Mouse (Mus musculus) embryonic facial prominence, embryonic 12.5 days (tissue): ENCODE measurements around the gene Tmem127. TPM values are rescaled to one million over a fixed set of nuclear protein-coding genes. Genes with fewer than 3 reads are reported as not detected.

Experiments
- ATAC-seq: fragments of 200-750 bp; cut with Nextera tagmentation; 2 replicates; pipeline ENCODE4 v1.8.0; 2017; ENCODE audit not compliant: insufficient number of reproducible peaks, insufficient read depth, low FRiP score, low TSS enrichment
- H3K27ac ChIP-seq: fragments of 300-500 bp; sonication (generic); 2 replicates; pipeline ENCODE4 v1.5.1; 2016; ENCODE audit warnings: mild to moderate bottlenecking
- H3K27me3 ChIP-seq: fragments of 300-500 bp; sonication (generic); 2 replicates; pipeline ENCODE4 v1.6.1; 2016; ENCODE audit warnings: mild to moderate bottlenecking, moderate library complexity
- H3K36me3 ChIP-seq: fragments of 300-500 bp; sonication (generic); 2 replicates; pipeline ENCODE4 v1.6.1; 2016; ENCODE audit warnings: mild to moderate bottlenecking
- H3K4me1 ChIP-seq: fragments of 300-500 bp; sonication (generic); 2 replicates; pipeline ENCODE4 v1.6.1; 2016
- H3K4me2 ChIP-seq: fragments of 300-500 bp; sonication (generic); replicated peaks from 2 replicates; pipeline ENCODE4 v1.6.1; 2016; ENCODE audit warnings: mild to moderate bottlenecking, moderate library complexity
- H3K4me3 ChIP-seq: fragments of 300-500 bp; sonication (generic); 2 replicates; pipeline ENCODE4 v1.5.1; 2016; ENCODE audit warnings: mild to moderate bottlenecking
- H3K9ac ChIP-seq: fragments of 300-500 bp; sonication (generic); 2 replicates; pipeline ENCODE4 v1.6.1; 2016; ENCODE audit warnings: mild to moderate bottlenecking, moderate library complexity
- H3K9me3 ChIP-seq: fragments of 300-500 bp; sonication (generic); 2 replicates; pipeline ENCODE4 v1.6.1; 2016; ENCODE audit warnings: mild to moderate bottlenecking, moderate library complexity
- WGBS: fragments of 180-500 bp; shearing (Covaris S2); methylation state at CpG from one replicate; pipeline ENCODE4 v1.1.7; 2016; 5-methylcytosine and 5-hydroxymethylcytosine counted together
- polyA plus RNA-seq: library from polyadenylated mRNA; unstranded; fragments of >200 nt; fragmentation: Nextera tagmentation; extraction: Ambion mirVana; gene quantifications from 2 replicates; pipeline ENCODE4 v1.2.1, GENCODE M21; 2016

Gene Tmem127
- polyA plus RNA-seq, 1 experiment from 2014 or later: 31.3 TPM

- H3K4me1 ChIP-seq: peaks cover 17% of the 10 kb centered on the region
- peaks cover 33% of the 10 kb centered on the region; the same call in 1 of the 2 replicates for H3K36me3 ChIP-seq
- H3K4me2 ChIP-seq: peak overlapping the region; percentile 97
- 1% methylated on average over 39 of the region's 39 CpGs for WGBS
- H3K4me3 ChIP-seq: peak overlapping the region; percentile 97
- no peaks in the 10 kb centered on the region for H3K27me3 ChIP-seq
- peak overlapping the region; percentile 41; the same call in 1 of the 2 replicates for H3K27ac ChIP-seq
- ATAC-seq: peak; percentile 66
- no peaks in the 10 kb centered on the region for H3K9me3 ChIP-seq
- H3K9ac ChIP-seq: peak overlapping the region; percentile 89
Observed at GRCm38 (mm10) chr2:127248334-127249004, 761 bp downstream of the Tmem127 start.

GRCm38 (mm10) chr2:127250291-127251008 is 2.7 kb downstream of the Tmem127 start:
- no peak for ATAC-seq
- Histone ChIP-seq H3K27me3 (no peaks in the 10 kb centered on the region), H3K4me1 (peaks cover 17% of the 10 kb centered on the region), H3K4me2 (no peak overlapping the region), H3K27ac (no peak overlapping the region), H3K4me3 (no peak overlapping the region), H3K9ac (no peak overlapping the region), H3K9me3 (no peaks in the 10 kb centered on the region), H3K36me3 (peaks cover 16% of the 10 kb centered on the region; the same call in 1 of the 2 replicates)
- 90% methylated on average over 9 of the region's 9 CpGs for WGBS

GRCm38 (mm10) chr2:127251457-127251856 is 3.7 kb downstream of the Tmem127 start:
- no peaks in the 10 kb centered on the region for H3K9me3 ChIP-seq
- no peak overlapping the region for H3K4me3 ChIP-seq
- H3K27ac ChIP-seq: no peak overlapping the region
- H3K36me3 ChIP-seq: peaks cover 13% of the 10 kb centered on the region
- no peak overlapping the region for H3K9ac ChIP-seq
- ATAC-seq: no peak
- H3K27me3 ChIP-seq: no peaks in the 10 kb centered on the region
- WGBS: 76% methylated on average over 3 of the region's 3 CpGs
- no peak overlapping the region for H3K4me2 ChIP-seq
- peaks cover 14% of the 10 kb centered on the region for H3K4me1 ChIP-seq

- Histone ChIP-seq H3K9ac (no peak overlapping the region), H3K9me3 (no peaks in the 10 kb centered on the region), H3K4me2 (no peak overlapping the region), H3K4me3 (no peak overlapping the region), H3K27ac (no peak overlapping the region), H3K36me3 (peaks cover 17% of the 10 kb centered on the region), H3K27me3 (no peaks in the 10 kb centered on the region), H3K4me1 (peaks cover 9% of the 10 kb centered on the region)
- WGBS: 57% methylated on average over 3 of the region's 3 CpGs
- no peak for ATAC-seq
Observed at GRCm38 (mm10) chr2:127251880-127252527, 4.3 kb downstream of the Tmem127 start.

- no peaks in the 10 kb centered on the region for H3K9me3 ChIP-seq
- H3K4me2 ChIP-seq: no peak overlapping the region
- H3K27me3 ChIP-seq: no peaks in the 10 kb centered on the region
- WGBS: 78% methylated on average over 5 of the region's 5 CpGs
- no peak overlapping the region for H3K27ac ChIP-seq
- no peak overlapping the region for H3K9ac ChIP-seq
- no peak for ATAC-seq
- no peak overlapping the region for H3K4me3 ChIP-seq
- H3K36me3 ChIP-seq: peaks cover 25% of the 10 kb centered on the region
- H3K4me1 ChIP-seq: peaks cover 8% of the 10 kb centered on the region; the same call in 1 of the 2 replicates
Observed at GRCm38 (mm10) chr2:127252787-127253186, 5.1 kb downstream of the Tmem127 start.

- no peak overlapping the region for H3K4me2 ChIP-seq
- H3K27me3 ChIP-seq: no peaks in the 10 kb centered on the region
- ATAC-seq: no peak
- no peaks in the 10 kb centered on the region for H3K4me1 ChIP-seq
- no peak overlapping the region for H3K4me3 ChIP-seq
- no peak overlapping the region for H3K27ac ChIP-seq
- WGBS: 78% methylated on average over 3 of the region's 3 CpGs
- no peak overlapping the region for H3K9ac ChIP-seq
- no peaks in the 10 kb centered on the region for H3K9me3 ChIP-seq
- peaks cover 44% of the 10 kb centered on the region for H3K36me3 ChIP-seq
Observed at GRCm38 (mm10) chr2:127254604-127255134, 7.0 kb downstream of the Tmem127 start.

GRCm38 (mm10) chr2:127255294-127255693 is 7.6 kb downstream of the Tmem127 start:
- no peak for ATAC-seq
- 79% methylated on average over 6 of the region's 6 CpGs for WGBS

GRCm38 (mm10) chr2:127259340-127259739 is 11.6 kb downstream of the Tmem127 start:
- no peaks in the 10 kb centered on the region for H3K4me1 ChIP-seq
- no peaks in the 10 kb centered on the region for H3K9me3 ChIP-seq
- no peak for ATAC-seq
- 80% methylated on average over 5 of the region's 5 CpGs for WGBS
- H3K4me2 ChIP-seq: no peak overlapping the region
- no peak overlapping the region for H3K27ac ChIP-seq
- H3K36me3 ChIP-seq: peaks cover 38% of the 10 kb centered on the region
- no peak overlapping the region for H3K4me3 ChIP-seq
- no peak overlapping the region for H3K9ac ChIP-seq
- H3K27me3 ChIP-seq: no peaks in the 10 kb centered on the region

More at GRCm38 (mm10) chr2:127255294-127255693, 7.6 kb downstream of the Tmem127 start:
- Histone ChIP-seq H3K4me3 (no peak overlapping the region), H3K9ac (no peak overlapping the region), H3K36me3 (peaks cover 42% of the 10 kb centered on the region), H3K27me3 (no peaks in the 10 kb centered on the region), H3K4me1 (no peaks in the 10 kb centered on the region), H3K27ac (no peak overlapping the region), H3K9me3 (no peaks in the 10 kb centered on the region), H3K4me2 (no peak overlapping the region)

- Histone ChIP-seq H3K4me3 (no peak overlapping the region), H3K9ac (no peak overlapping the region), H3K36me3 (peaks cover 22% of the 10 kb centered on the region), H3K9me3 (no peaks in the 10 kb centered on the region), H3K4me2 (no peak overlapping the region), H3K27ac (no peak overlapping the region), H3K4me1 (no peaks in the 10 kb centered on the region), H3K27me3 (no peaks in the 10 kb centered on the region)
- no peak for ATAC-seq
Observed at GRCm38 (mm10) chr2:127262480-127262879, 14.8 kb downstream of the Tmem127 start.

- Histone ChIP-seq H3K4me2 (no peak overlapping the region), H3K27me3 (no peaks in the 10 kb centered on the region), H3K4me3 (no peak overlapping the region), H3K4me1 (peaks cover 6% of the 10 kb centered on the region; the same call in 1 of the 2 replicates), H3K9me3 (no peaks in the 10 kb centered on the region), H3K27ac (no peak overlapping the region), H3K9ac (no peak overlapping the region), H3K36me3 (no peaks in the 10 kb centered on the region)
- WGBS: 33% methylated on average over 4 of the region's 4 CpGs
- no peak for ATAC-seq
Observed at GRCm38 (mm10) chr2:127267854-127268253, 20.1 kb downstream of the Tmem127 start.

GRCm38 (mm10) chr2:127269491-127270299 is 22.0 kb downstream of the Tmem127 start, which contains the start of gene Stard7:
Gene Stard7, plus strand, starts transcription at chr2:127270218.
- H3K27ac ChIP-seq: peak within 1 kb of the TSS; percentile 93
- H3K36me3 ChIP-seq: no peaks in the 10 kb centered on the region
- H3K4me3 ChIP-seq: peak within 1 kb of the TSS; percentile 91
- H3K27me3 ChIP-seq: no peaks in the 10 kb centered on the region
- peak; percentile 98 for ATAC-seq
- H3K4me1 ChIP-seq: peaks cover 10% of the 10 kb centered on the region; the same call in 1 of the 2 replicates
- peak within 1 kb of the TSS; percentile 80 for H3K4me2 ChIP-seq
- peak within 1 kb of the TSS; percentile 86 for H3K9ac ChIP-seq
- no peaks in the 10 kb centered on the region for H3K9me3 ChIP-seq
- under 1% methylated on average over 49 of the region's 49 CpGs for WGBS
